Mouse (Mus musculus) heart, postnatal 0 days (tissue): ENCODE results near the gene Wdr1. TPM values are rescaled to one million over a fixed set of nuclear protein-coding genes. Genes with fewer than 3 reads are reported as not detected.

Experiments used
- ATAC-seq: fragments of 200-750 bp; cut with Nextera tagmentation; 2 replicates; pipeline ENCODE4 v1.8.0; 2017; ENCODE audit warnings: low read depth, moderate number of reproducible peaks, moderate library complexity; ENCODE audit not compliant: insufficient read depth
- DNase-seq: peaks from one replicate; pipeline ENCODE4 v3.0.0-alpha.2; 2016; ENCODE audit warnings: low spot score
- H3K27ac ChIP-seq: fragments of 300-500 bp; sonication (generic); 2 replicates; pipeline ENCODE4 v1.5.1; 2014; ENCODE audit warnings: low read depth, mild to moderate bottlenecking
- H3K27me3 ChIP-seq: fragments of 300-500 bp; sonication (generic); 2 replicates; pipeline ENCODE4 v1.6.1; 2014; ENCODE audit warnings: low read length, mixed read lengths; ENCODE audit not compliant: control insufficient read depth, insufficient read depth
- H3K36me3 ChIP-seq: fragments of 300-500 bp; sonication (generic); replicated peaks from 2 replicates; pipeline ENCODE4 v1.6.1; 2014; ENCODE audit warnings: low read length, mixed read lengths; ENCODE audit not compliant: control insufficient read depth, insufficient read depth
- H3K4me1 ChIP-seq: fragments of 300-500 bp; sonication (generic); 2 replicates; pipeline ENCODE4 v1.6.1; 2014; ENCODE audit warnings: antibody characterized with exemption; ENCODE audit not compliant: control insufficient read depth, insufficient read depth
- H3K4me2 ChIP-seq: fragments of 300-500 bp; sonication (generic); 2 replicates; pipeline ENCODE4 v1.6.1; 2014; ENCODE audit warnings: low read depth, mild to moderate bottlenecking, low read length, moderate library complexity
- H3K4me3 ChIP-seq: fragments of 300-500 bp; sonication (generic); 2 replicates; pipeline ENCODE4 v1.5.1; 2014; ENCODE audit warnings: low read depth, low read length
- H3K9ac ChIP-seq: fragments of 300-500 bp; sonication (generic); replicated peaks from 2 replicates; pipeline ENCODE4 v1.6.1; 2014; ENCODE audit warnings: low read depth, low read length, mixed read lengths
- H3K9me3 ChIP-seq: fragments of 300-500 bp; sonication (generic); replicated peaks from 2 replicates; pipeline ENCODE4 v1.6.1; 2016; ENCODE audit warnings: low read length; ENCODE audit not compliant: control insufficient read depth
- CTCF ChIP-seq: IDR thresholded peaks from 2 replicates; pipeline ENCODE4 v1.5.1; 2016; ENCODE audit warnings: antibody characterized with exemption, control low read depth, low read depth
- EP300 ChIP-seq: IDR thresholded peaks from 2 replicates; pipeline ENCODE4 v1.6.1; 2016; ENCODE audit warnings: antibody characterized with exemption, low read depth
- WGBS: fragments of 180-500 bp; shearing (Covaris S2); extraction: QIAGEN DNeasy Blood & Tissue Kit; methylation state at CpG from one replicate; pipeline ENCODE4 v1.1.7; 2014; 5-methylcytosine and 5-hydroxymethylcytosine counted together
- polyA plus RNA-seq: library from polyadenylated mRNA; unstranded; fragments of >200 nt; fragmentation: Nextera tagmentation; extraction: Ambion mirVana; gene quantifications from 2 replicates; pipeline ENCODE4 v1.2.1, GENCODE M21; 2015
- total RNA-seq: library from RNA; depleted of rRNA; stranded (reverse); fragments of >200 nt; gene quantifications from 2 replicates; pipeline ENCODE4 v1.2.3, GENCODE M21; 2014; ENCODE audit warnings: low replicate concordance

Wdr1 gene
- total and polyA plus RNA-seq, 2 experiments from 2014 or later = 171 to 306 TPM

GRCm38 (mm10) chr5:38516267-38516666 lies 46.8 kb downstream of the Wdr1 start:
- ATAC-seq (no peak), DNase-seq (peak; percentile 46)
- 43% methylated on average over 6 of the region's 6 CpGs for WGBS
- Histone ChIP-seq H3K9ac (no peak overlapping the region), H3K4me3 (no peak overlapping the region), H3K36me3 (no peaks in the 10 kb centered on the region), H3K27me3 (no peaks in the 10 kb centered on the region), H3K9me3 (no peaks in the 10 kb centered on the region), H3K4me1 (no peaks in the 10 kb centered on the region), H3K27ac (no peak overlapping the region), H3K4me2 (no peak overlapping the region)
- TF ChIP-seq CTCF (peak; percentile 41), EP300 (no peak)

DNA sequence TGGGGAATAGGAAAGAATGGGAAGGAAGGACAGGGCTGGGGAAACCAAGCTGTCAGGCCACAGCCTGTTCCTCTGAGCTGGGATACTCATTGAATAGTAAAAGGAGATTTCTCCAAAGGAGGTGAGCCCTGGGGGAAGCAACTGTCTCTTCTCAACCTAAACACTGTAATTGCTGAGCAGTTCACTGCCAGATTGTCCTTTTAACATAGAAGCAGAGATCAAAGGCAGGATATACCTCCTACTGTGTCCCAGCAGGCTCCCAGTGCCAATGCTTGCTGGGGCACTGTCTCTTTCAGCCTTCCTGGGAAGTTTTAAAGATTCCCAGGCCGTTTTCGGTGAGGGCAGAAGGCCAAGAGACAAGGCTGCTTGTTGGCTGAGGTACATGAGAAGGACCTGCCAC lies 50.0 kb downstream of the Wdr1 start:
- no peaks in the 10 kb centered on the region for H3K4me1 ChIP-seq
- no peaks in the 10 kb centered on the region for H3K36me3 ChIP-seq
- no peak for ATAC-seq
- no peak for TF ChIP-seq CTCF
- no peak for TF ChIP-seq EP300
- no peak overlapping the region for H3K9ac ChIP-seq
- no peak overlapping the region for H3K4me2 ChIP-seq
- H3K27ac ChIP-seq = no peak overlapping the region
- no peaks in the 10 kb centered on the region for H3K27me3 ChIP-seq
- no peaks in the 10 kb centered on the region for H3K9me3 ChIP-seq
- no peak for DNase-seq
- H3K4me3 ChIP-seq = no peak overlapping the region
- 9% methylated on average over 2 of the region's 2 CpGs for WGBS

DNA sequence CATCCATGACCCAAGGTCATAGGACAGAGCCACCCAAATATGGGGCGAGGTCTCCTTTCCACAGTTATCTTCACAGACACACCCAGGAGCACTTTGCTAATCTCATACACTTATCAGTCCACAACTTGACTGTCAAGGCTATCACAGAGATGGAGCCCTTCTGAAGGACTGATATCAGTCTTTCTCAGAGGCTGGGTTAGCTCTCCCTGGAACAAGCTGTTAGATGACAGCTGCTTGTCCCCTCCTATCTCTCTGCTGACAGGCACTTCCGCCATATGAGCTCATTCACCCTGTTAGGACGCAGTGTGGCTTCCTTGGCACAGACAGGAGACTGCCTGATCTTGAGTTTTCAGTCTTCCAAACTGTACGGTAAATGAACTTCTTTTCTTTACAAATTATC lies 53.5 kb downstream of the Wdr1 start:
- Histone ChIP-seq H3K27ac (no peak overlapping the region), H3K4me2 (no peak overlapping the region)
- 37% methylated on average over 4 of the region's 4 CpGs for WGBS

DNA sequence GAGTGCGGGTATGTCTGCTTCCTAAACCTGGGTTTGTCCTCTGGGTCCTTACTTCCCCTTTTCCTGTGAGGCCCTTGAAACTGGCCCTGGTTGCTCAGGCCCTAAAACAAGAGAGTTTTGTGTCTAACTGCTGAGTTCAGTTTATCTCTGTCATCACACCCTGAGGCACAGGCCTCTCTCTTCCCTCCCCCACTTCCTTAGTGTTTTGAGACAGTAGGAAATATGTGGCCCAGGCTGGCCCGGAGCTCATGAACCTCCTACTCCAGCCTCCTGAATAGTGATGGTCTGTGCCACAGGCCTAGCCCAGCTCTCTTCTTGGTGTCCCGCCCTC lies 57.6 kb downstream of the Wdr1 start:
- ATAC-seq (no peak), DNase-seq (no peak)
- H3K4me3 ChIP-seq = no peak overlapping the region
- H3K27ac ChIP-seq = no peak overlapping the region
- H3K9ac ChIP-seq = no peak overlapping the region
- TF ChIP-seq EP300 (no peak), CTCF (no peak)
- no peak overlapping the region for H3K4me2 ChIP-seq
- H3K9me3 ChIP-seq = no peaks in the 10 kb centered on the region
- H3K36me3 ChIP-seq = no peaks in the 10 kb centered on the region
- H3K27me3 ChIP-seq = no peaks in the 10 kb centered on the region
- H3K4me1 ChIP-seq = no peaks in the 10 kb centered on the region
- WGBS = 57% methylated on average over 3 of the region's 3 CpGs

More for the DNA sequence above, 53.5 kb downstream of the Wdr1 start:
- Histone ChIP-seq H3K9ac (no peak overlapping the region), H3K36me3 (no peaks in the 10 kb centered on the region), H3K4me3 (no peak overlapping the region), H3K4me1 (no peaks in the 10 kb centered on the region), H3K9me3 (no peaks in the 10 kb centered on the region), H3K27me3 (no peaks in the 10 kb centered on the region)
- ATAC-seq = no peak
- no peak for DNase-seq
- TF ChIP-seq EP300 (no peak), CTCF (no peak)

GRCm38 (mm10) chr5:38504747-38505434 lies 58.1 kb downstream of the Wdr1 start:
- no peak for ATAC-seq
- no peak overlapping the region for H3K27ac ChIP-seq

GRCm38 (mm10) chr5:38504116-38504515 lies 58.9 kb downstream of the Wdr1 start:
- TF ChIP-seq EP300 = no peak
- TF ChIP-seq CTCF = no peak
- WGBS = 47% methylated on average over 1 of the region's 1 CpGs
- Histone ChIP-seq H3K4me2 (no peak overlapping the region), H3K9me3 (no peaks in the 10 kb centered on the region), H3K27ac (no peak overlapping the region), H3K27me3 (no peaks in the 10 kb centered on the region), H3K4me1 (no peaks in the 10 kb centered on the region), H3K36me3 (no peaks in the 10 kb centered on the region), H3K9ac (no peak overlapping the region), H3K4me3 (no peak overlapping the region)
- DNase-seq = no peak
- ATAC-seq = no peak

More at GRCm38 (mm10) chr5:38504747-38505434, 58.1 kb downstream of the Wdr1 start:
- Histone ChIP-seq H3K36me3 (no peaks in the 10 kb centered on the region), H3K9ac (no peak overlapping the region), H3K4me2 (no peak overlapping the region), H3K4me3 (no peak overlapping the region), H3K9me3 (no peaks in the 10 kb centered on the region), H3K4me1 (no peaks in the 10 kb centered on the region), H3K27me3 (no peaks in the 10 kb centered on the region)
- DNase-seq = no peak
- WGBS = 54% methylated on average over 6 of the region's 6 CpGs
- TF ChIP-seq EP300 = no peak
- no peak for TF ChIP-seq CTCF
